Mouse (Mus musculus) mouse embryonic stem cell (cell line): Measurements from ENCODE around the gene Rbx1.
"Not testable (repeated sequence)": the region's sequence is repeated elsewhere in the genome, so short reads cannot be mapped to it uniquely, and the experiment has no call there.

ENCODE experiments used
- in situ Hi-C, 2 experiments: fragments of 300-500 bp; cut with MboI; formaldehyde crosslinking; loops; 1 replicate in 1 of 2; 3 replicates in 1 of 2; pipeline ENCODE4 v1.14.3; 2019 to 2020; ENCODE audit warnings: low sequenced_read_pairs in 2 of 2, low pct_unique_long_range_greater_than_20kb in 1 of 2, mixed read lengths in 1 of 2; ENCODE audit not compliant: unreplicated experiment in 1 of 2

The Rbx1 gene

GRCm38 (mm10) chr15:81479446-81480213 is 13.5 kb downstream of the Rbx1 start:
- in situ Hi-C loops, result loop anchor here (5.0 to 10.0 kb wide), 2 partner anchors 125 to 128 kb away; no protein-coding TSS in a partner anchor

DNA sequence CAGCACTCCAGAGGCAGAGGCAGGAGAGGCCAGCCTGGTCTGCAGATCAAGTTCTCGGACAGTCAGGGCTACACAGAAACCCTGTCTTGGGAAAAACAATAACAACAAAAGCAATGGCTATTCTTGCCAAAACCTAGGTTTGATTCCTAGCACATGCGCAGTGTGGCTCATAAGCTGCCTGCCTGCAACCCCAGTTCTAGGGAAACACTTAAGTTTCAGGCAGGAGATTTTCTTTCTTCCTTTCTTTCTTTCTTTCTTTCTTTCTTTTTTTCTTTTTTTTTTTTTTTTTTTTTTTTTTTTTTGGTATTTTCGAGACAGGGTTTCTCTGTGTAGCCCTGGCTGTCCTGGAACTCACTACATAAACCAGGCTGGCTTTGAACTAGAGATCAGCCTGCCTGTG is 14.2 kb downstream of the Rbx1 start:
- in situ Hi-C loops, result not testable (repeated sequence)

GRCm38 (mm10) chr15:81480977-81481379 is 14.9 kb downstream of the Rbx1 start:
- in situ Hi-C loops, result no loop called here

- in situ Hi-C loops, result no loop called here
Observed at GRCm38 (mm10) chr15:81482966-81483365, 16.9 kb downstream of the Rbx1 start.

DNA sequence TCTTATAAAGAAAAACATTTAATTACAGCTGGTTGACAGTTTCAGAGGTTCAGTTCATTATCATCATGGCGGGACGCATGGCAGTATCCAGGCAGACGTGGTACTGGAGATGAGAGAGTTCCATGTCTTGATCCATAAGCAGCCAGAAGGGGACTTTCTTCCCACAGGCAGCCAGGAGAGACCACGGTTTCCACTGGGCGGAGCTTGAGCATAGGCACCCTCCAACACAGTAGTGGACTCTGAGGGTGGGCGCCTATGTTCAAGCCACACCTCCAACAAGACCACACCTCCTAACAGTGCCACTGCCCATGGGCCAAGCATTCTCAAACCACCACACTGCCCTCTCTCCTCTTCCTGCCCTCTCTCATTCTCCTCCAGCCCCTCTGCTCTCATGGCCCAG is 17.6 kb downstream of the Rbx1 start:
- in situ Hi-C loops, result no loop called here

DNA sequence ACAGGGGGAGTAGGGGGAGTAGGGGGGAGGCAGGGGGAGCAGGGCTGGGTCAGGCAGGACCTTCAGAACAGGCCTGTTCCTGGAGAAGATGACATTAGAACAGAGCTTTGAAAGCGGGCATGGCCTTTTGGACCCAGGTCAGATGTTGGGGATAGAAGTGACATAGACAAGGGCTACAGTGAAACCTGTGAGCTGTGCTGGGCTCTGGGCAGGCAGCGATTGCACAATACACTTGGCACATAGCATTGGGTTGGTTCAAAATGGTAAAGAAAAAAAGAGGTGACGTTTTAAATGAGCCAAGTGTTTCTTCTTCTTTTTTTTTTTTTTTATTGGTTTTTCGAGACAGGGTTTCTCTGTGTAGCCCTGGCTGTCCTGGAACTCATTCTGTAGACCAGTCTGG is 19.4 kb downstream of the Rbx1 start:
- in situ Hi-C loops, result no loop called here

- in situ Hi-C loops, result no loop called here
Observed at GRCm38 (mm10) chr15:81503466-81503865, 37.4 kb downstream of the Rbx1 start.

DNA sequence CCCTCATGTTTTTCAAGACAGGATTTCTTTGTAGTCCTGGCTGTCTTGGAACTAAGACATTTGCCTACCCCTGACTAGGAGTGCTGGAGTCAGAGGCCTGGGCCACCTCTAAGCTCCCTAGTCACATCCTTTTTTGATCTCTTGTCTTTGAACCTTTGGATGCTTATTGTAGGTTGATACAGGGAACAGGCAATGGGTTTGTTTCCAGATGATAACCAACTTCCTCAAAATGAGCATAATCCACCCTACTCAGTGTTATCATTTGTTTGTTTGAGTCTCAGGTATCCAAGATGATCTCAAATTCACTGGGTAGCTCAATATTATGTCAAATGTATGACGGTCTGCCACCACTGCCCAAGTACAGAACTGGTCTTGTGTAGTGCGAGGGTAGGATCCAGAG is 37.9 kb downstream of the Rbx1 start:
- in situ Hi-C loops, result no loop called here

- in situ Hi-C loops, result no loop called here
Observed at GRCm38 (mm10) chr15:81507201-81507600, 41.1 kb downstream of the Rbx1 start.

GRCm38 (mm10) chr15:81510621-81511020 is 44.5 kb downstream of the Rbx1 start:
- in situ Hi-C loops, result no loop called here

DNA sequence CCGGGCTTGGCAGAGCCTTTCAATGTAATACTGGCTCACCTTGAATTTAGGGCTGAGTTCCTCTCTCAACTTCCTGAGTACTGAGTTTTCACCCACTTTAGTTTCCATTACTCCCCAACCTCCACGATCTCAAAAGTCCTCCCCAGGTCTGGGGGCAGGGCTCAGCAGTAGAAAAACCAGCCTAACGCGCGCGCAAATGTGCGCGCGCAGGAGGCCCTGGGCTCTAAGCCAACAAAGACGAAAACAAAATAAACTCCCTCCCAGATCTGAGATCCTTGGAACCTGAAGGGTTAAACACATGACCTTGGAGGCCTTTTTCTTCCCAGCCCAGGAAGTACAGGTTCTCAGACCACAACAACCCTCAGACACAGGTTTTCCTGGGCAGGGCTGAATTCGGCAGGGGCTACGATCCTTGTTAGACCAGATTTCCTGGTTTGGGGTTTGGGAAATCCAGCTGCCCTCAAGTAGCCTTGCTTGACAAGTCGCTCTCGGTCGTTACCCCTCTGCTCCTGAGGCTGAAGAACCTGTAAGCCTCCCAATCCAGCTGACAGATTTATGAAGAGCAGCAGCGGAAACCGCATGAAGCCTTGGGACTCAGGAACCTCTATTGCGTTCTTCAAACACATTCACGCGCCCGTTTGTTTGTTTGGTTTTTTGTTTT is 45.6 kb downstream of the Rbx1 start:
- in situ Hi-C loops, result no loop called here

GRCm38 (mm10) chr15:81514111-81514971 is 48.2 kb downstream of the Rbx1 start:
- in situ Hi-C loops, result no loop called here

- in situ Hi-C loops, result no loop called here
Observed at GRCm38 (mm10) chr15:81515221-81515620, 49.1 kb downstream of the Rbx1 start.

- in situ Hi-C loops, result no loop called here
Observed at GRCm38 (mm10) chr15:81518031-81518430, 51.9 kb downstream of the Rbx1 start.

- in situ Hi-C loops, result no loop called here
Observed at GRCm38 (mm10) chr15:81518761-81519160, 52.7 kb downstream of the Rbx1 start.

- in situ Hi-C loops, result no loop called here
Observed at GRCm38 (mm10) chr15:81522036-81522751, 56.1 kb downstream of the Rbx1 start.

GRCm38 (mm10) chr15:81522761-81523168 is 56.7 kb downstream of the Rbx1 start:
- in situ Hi-C loops, result no loop called here

- in situ Hi-C loops, result no loop called here
Observed at GRCm38 (mm10) chr15:81523169-81523871, 57.2 kb downstream of the Rbx1 start.
